ENCODE assay signal across 8 mouse cellular contexts in genomic region chr17:71874077-71874476, GRCm38 (mm10).
A peak's percentile ranks its signal among the peaks of the same experiment; 100 is the strongest.
DNase-seq lines count a peak whose midpoint lies in the region; ATAC-seq and TF ChIP-seq lines count a peak whose summit lies in the region.

No protein-coding gene starts in this region.

- intact Hi-C loops in gastrocnemius, postnatal 14 days (cut with DNase I; ENCODE audit: low total_unique reads) = loop anchor here (5.0 kb wide), 1 partner anchor 212 kb away; no protein-coding TSS in a partner anchor

- no peak overlapping the region for H3K4me2 ChIP-seq in intestine, embryonic 14.5 days (ENCODE audit: low read length)
- no peak overlapping the region for H3K4me2 ChIP-seq in intestine, embryonic 15.5 days (replicated peaks)
- no peak overlapping the region for H3K4me2 ChIP-seq in limb, embryonic 11.5 days (ENCODE audit: low read depth, severe bottlenecking)

- H3K36me3 ChIP-seq in intestine, embryonic 14.5 days (ENCODE audit: control insufficient read depth, insufficient read depth, low read length) = no peaks in the 10 kb centered on the region
- H3K36me3 ChIP-seq in intestine, embryonic 15.5 days = no peaks in the 10 kb centered on the region
- H3K36me3 ChIP-seq in MEL (ENCODE audit: control insufficient read depth in 1 of 2, insufficient read depth in 2 of 2, low read length in 2 of 2) = no peaks in the 10 kb centered on the region
- H3K36me3 ChIP-seq in limb, embryonic 11.5 days (ENCODE audit: control insufficient read depth, insufficient read depth, low read length) = no peaks in the 10 kb centered on the region

- WGBS in intestine, embryonic 14.5 days = 39% methylated on average over 6 of the region's 6 CpGs
- 34% methylated on average over 6 of the region's 6 CpGs for WGBS in intestine, embryonic 15.5 days
- 35% methylated on average over 6 of the region's 6 CpGs for WGBS in limb, embryonic 11.5 days

- H3K4me3 ChIP-seq in intestine, embryonic 14.5 days (ENCODE audit: low read depth, low read length) = no peak overlapping the region
- no peak overlapping the region for H3K4me3 ChIP-seq in intestine, embryonic 15.5 days (replicated peaks)
- no peak overlapping the region for H3K4me3 ChIP-seq in MEL (ENCODE audit: control insufficient read depth in 1 of 2, insufficient read depth in 1 of 2, low read depth in 2 of 2, low read length in 2 of 2)
- H3K4me3 ChIP-seq in limb, embryonic 11.5 days (ENCODE audit: low read depth, low read length) = no peak overlapping the region

- no peak for TF ChIP-seq EP300 in MEL (IDR thresholded peaks at IDR 0.05; ENCODE audit: low read depth in 1 of 2, low read length in 2 of 2)

- H3K9me3 ChIP-seq in intestine, embryonic 14.5 days (ENCODE audit: control insufficient read depth, low read length) = no peaks in the 10 kb centered on the region
- H3K9me3 ChIP-seq in intestine, embryonic 15.5 days = no peaks in the 10 kb centered on the region
- H3K9me3 ChIP-seq in MEL (replicated peaks; ENCODE audit: insufficient read depth, low read length) = no peaks in the 10 kb centered on the region
- no peaks in the 10 kb centered on the region for H3K9me3 ChIP-seq in limb, embryonic 11.5 days (ENCODE audit: control insufficient read depth, low read length)

- H3K27ac ChIP-seq in intestine, embryonic 14.5 days (ENCODE audit: low read depth) = no peak overlapping the region
- no peak overlapping the region for H3K27ac ChIP-seq in intestine, embryonic 15.5 days
- H3K27ac ChIP-seq in MEL (ENCODE audit: control insufficient read depth, low read depth, low read length) = no peak overlapping the region
- no peak overlapping the region for H3K27ac ChIP-seq in limb, embryonic 11.5 days (replicated peaks; ENCODE audit: low read depth, low read length)

- ATAC-seq in intestine, embryonic 14.5 days (replicated peaks; ENCODE audit: low FRiP score, low TSS enrichment, low read depth) = no peak
- no peak for ATAC-seq in intestine, embryonic 15.5 days
- no peak for ATAC-seq in limb, embryonic 11.5 days (ENCODE audit: insufficient number of reproducible peaks, low FRiP score, low TSS enrichment, low read depth)

- peak; percentile 52 to 74 (median 54) for TF ChIP-seq CTCF in MEL (IDR thresholded peaks at IDR 0.05 in 2 of 3, conservative IDR thresholded peaks at IDR 0.05 in 1 of 3; ENCODE audit: control insufficient read depth in 1 of 3, insufficient read depth in 1 of 3, low read depth in 2 of 3, low read length in 3 of 3, poor library complexity in 1 of 3, severe bottlenecking in 1 of 3)

- DNase-seq in intestine, embryonic 14.5 days (ENCODE audit: low spot score) = peak; percentile 67
- peak; percentile 30 for DNase-seq in MEL (ENCODE audit: low read depth, low spot score)
- peak; percentile 15 for DNase-seq in cerebellum, adult 11-12 months
- DNase-seq in gastrocnemius, postnatal 14 days = peak; percentile 41
- peak; percentile 69 for DNase-seq in limb, embryonic 11.5 days (ENCODE audit: low spot score)
- DNase-seq in retina, postnatal 1 day = peak; percentile 71
- peak; percentile 43 to 66 for DNase-seq in urinary bladder, postnatal 36 days (ENCODE audit: low spot score in 2 of 2)

- TF ChIP-seq POLR2A in MEL (IDR thresholded peaks at IDR 0.05; ENCODE audit: control insufficient read depth in 1 of 2, insufficient read depth in 1 of 2, low read depth in 1 of 2, low read length in 2 of 2, poor library complexity in 1 of 2) = no peak

- no peaks in the 10 kb centered on the region for H3K79me2 ChIP-seq in MEL (ENCODE audit: control insufficient read depth, insufficient read depth, low read length, poor library complexity)

- TF ChIP-seq RAD21 in MEL (IDR thresholded peaks at IDR 0.05; ENCODE audit: low read depth, low read length) = peak; percentile 13

- H3K27me3 ChIP-seq in intestine, embryonic 14.5 days (replicated peaks; ENCODE audit: control insufficient read depth, insufficient read depth, low read length) = 0 out of 2 replicates have a peak, but pooled peaks cover 2% of the 10 kb centered on the region
- H3K27me3 ChIP-seq in intestine, embryonic 15.5 days (replicated peaks) = peaks cover 2% of the 10 kb centered on the region
- H3K27me3 ChIP-seq in MEL (ENCODE audit: control insufficient read depth in 1 of 2, insufficient read depth in 2 of 2, low read length in 2 of 2) = no peaks in the 10 kb centered on the region
- H3K27me3 ChIP-seq in limb, embryonic 11.5 days (ENCODE audit: control insufficient read depth, insufficient read depth, low read length) = no peaks in the 10 kb centered on the region

- no peaks in the 10 kb centered on the region for H3K4me1 ChIP-seq in intestine, embryonic 14.5 days (replicated peaks; ENCODE audit: control insufficient read depth, insufficient read depth, low read length)
- H3K4me1 ChIP-seq in intestine, embryonic 15.5 days (replicated peaks) = peaks cover 3% of the 10 kb centered on the region; the same call in 1 of the 2 replicates
- H3K4me1 ChIP-seq in MEL (ENCODE audit: control insufficient read depth in 1 of 2, insufficient read depth in 2 of 2, low read length in 2 of 2) = no peaks in the 10 kb centered on the region
- no peaks in the 10 kb centered on the region for H3K4me1 ChIP-seq in limb, embryonic 11.5 days (ENCODE audit: control insufficient read depth, insufficient read depth, low read length)

- no peak overlapping the region for H3K9ac ChIP-seq in intestine, embryonic 14.5 days (ENCODE audit: low read length)
- H3K9ac ChIP-seq in intestine, embryonic 15.5 days = no peak overlapping the region
- H3K9ac ChIP-seq in MEL (ENCODE audit: control insufficient read depth, low read depth, low read length, poor library complexity, severe bottlenecking) = no peak overlapping the region
- no peak overlapping the region for H3K9ac ChIP-seq in limb, embryonic 11.5 days (ENCODE audit: low read length)

TF ChIP-seq in MEL, 35 proteins besides CTCF, POLR2A, EP300 and RAD21:
- TF ChIP-seq SMC3 (IDR thresholded peaks at IDR 0.05; ENCODE audit: low read depth, low read length) (peak; percentile 32), USF1 (IDR thresholded peaks at IDR 0.05; ENCODE audit: low read depth, low read length) (peak; percentile 61), MAZ (IDR thresholded peaks at IDR 0.05; ENCODE audit: low read depth, low read length) (no peak), MXI1 (IDR thresholded peaks at IDR 0.05; ENCODE audit: low read depth, low read length) (no peak), SIN3A (IDR thresholded peaks at IDR 0.05; ENCODE audit: low read length) (no peak)
TF ChIP-seq in MEL: peak in this region for 2.

Comparison
In these comparisons a context has a peak if more than half of its experiments do, and no peak if none do; other contexts are left out.
1. DNase-seq: peak in every context shown above with its lines; median percentile 71 in retina, postnatal 1 day; 69 in limb, embryonic 11.5 days; 67 in intestine, embryonic 14.5 days; 54 in urinary bladder, postnatal 36 days; 41 in gastrocnemius, postnatal 14 days; 30 in MEL; 15 in cerebellum, adult 11-12 months.